Mouse (Mus musculus) kidney, adult 2 months (tissue): ENCODE data around the gene Pacsin2. TPM values are rescaled to one million over a fixed set of nuclear protein-coding genes. Genes with fewer than 3 reads are reported as not detected.

ENCODE experiments used
- DNase-seq: peaks from one replicate; pipeline ENCODE4 v3.0.0; 2021
- H3K27ac ChIP-seq: fragments of 200-500 bp; 2 replicates; pipeline ENCODE4 v1.5.1; 2012; ENCODE audit warnings: low read depth, low read length, control low read depth, inconsistent platforms; ENCODE audit not compliant: insufficient read depth
- H3K27me3 ChIP-seq: fragments of 200-500 bp; replicated peaks from 2 replicates; pipeline ENCODE4 v1.6.1; 2012; ENCODE audit warnings: mild to moderate bottlenecking, moderate library complexity, low read length, inconsistent platforms; ENCODE audit not compliant: control insufficient read depth, insufficient read depth
- H3K36me3 ChIP-seq: fragments of 200-500 bp; 2 replicates; pipeline ENCODE4 v1.6.1; 2012; ENCODE audit warnings: mild to moderate bottlenecking, moderate library complexity, low read length, inconsistent platforms; ENCODE audit not compliant: control insufficient read depth, insufficient read depth
- H3K4me1 ChIP-seq: fragments of 200-500 bp; 2 replicates; pipeline ENCODE4 v1.6.1; 2011; ENCODE audit warnings: low read length; ENCODE audit not compliant: control insufficient read depth, insufficient read depth
- H3K4me3 ChIP-seq: fragments of 200-500 bp; 2 replicates; pipeline ENCODE4 v1.5.1; 2011; ENCODE audit warnings: mild to moderate bottlenecking, low read depth, low read length, control low read depth; ENCODE audit not compliant: insufficient read depth
- CTCF ChIP-seq: fragments of 200-500 bp; conservative IDR thresholded peaks from 2 replicates; pipeline ENCODE4 v1.5.1; 2011; ENCODE audit warnings: low read depth, mild to moderate bottlenecking, control low read depth, low read length, moderate library complexity, mixed read lengths; ENCODE audit not compliant: insufficient read depth, insufficient read length
- POLR2A ChIP-seq: fragments of 200-500 bp; IDR thresholded peaks from one replicate; pipeline ENCODE4 v1.6.1; 2011; ENCODE audit warnings: low read depth, low read length, control low read depth
- WGBS: fragments of 180-500 bp; shearing (Covaris S2); methylation state at CpG from one replicate; pipeline ENCODE4 v1.1.7; 2018; 5-methylcytosine and 5-hydroxymethylcytosine counted together
- polyA plus RNA-seq: library from polyadenylated mRNA; depleted of rRNA; stranded (reverse); fragments of >200 nt; gene quantifications from 2 replicates; pipeline ENCODE4 v1.2.3, GENCODE M21; 2012

Pacsin2 gene
- polyA plus RNA-seq, 1 experiment = 126 TPM

- 69% methylated on average over 3 of the region's 3 CpGs for WGBS
- TF ChIP-seq CTCF = no peak
- no peak for TF ChIP-seq POLR2A
Measured at GRCm38 (mm10) chr15:83478096-83478495, 13.7 kb upstream of the Pacsin2 start.

GRCm38 (mm10) chr15:83476593-83477273 lies 12.3 kb upstream of the Pacsin2 start:
- no peak for DNase-seq
- Histone ChIP-seq H3K27me3 (no peaks in the 10 kb centered on the region), H3K27ac (no peak overlapping the region), H3K36me3 (no peaks in the 10 kb centered on the region), H3K4me1 (peaks cover under 1% of the 10 kb centered on the region; the same call in 1 of the 2 replicates), H3K4me3 (no peak overlapping the region)
- TF ChIP-seq POLR2A (no peak), CTCF (no peak)
- 79% methylated on average over 12 of the region's 12 CpGs for WGBS

More at GRCm38 (mm10) chr15:83478096-83478495, 13.7 kb upstream of the Pacsin2 start:
- DNase-seq = peak; percentile 66
- no peak overlapping the region for H3K27ac ChIP-seq
- H3K4me1 ChIP-seq = no peaks in the 10 kb centered on the region; the same call in 1 of the 2 replicates
- H3K27me3 ChIP-seq = no peaks in the 10 kb centered on the region
- H3K36me3 ChIP-seq = no peaks in the 10 kb centered on the region
- H3K4me3 ChIP-seq = no peak overlapping the region

GRCm38 (mm10) chr15:83474466-83474836 lies 10.0 kb upstream of the Pacsin2 start:
- no peak for DNase-seq
- no peak overlapping the region for H3K27ac ChIP-seq
- 42% methylated on average over 5 of the region's 5 CpGs for WGBS

GRCm38 (mm10) chr15:83473832-83474465 lies 9.5 kb upstream of the Pacsin2 start:
- Histone ChIP-seq H3K4me1 (peaks cover 8% of the 10 kb centered on the region; the same call in 1 of the 2 replicates), H3K36me3 (no peaks in the 10 kb centered on the region), H3K27ac (no peak overlapping the region; the same call in 1 of the 2 replicates), H3K27me3 (no peaks in the 10 kb centered on the region), H3K4me3 (no peak overlapping the region)
- WGBS = 48% methylated on average over 10 of the region's 10 CpGs
- no peak for TF ChIP-seq POLR2A
- no peak for TF ChIP-seq CTCF
- peak; percentile 62 for DNase-seq

More at GRCm38 (mm10) chr15:83474466-83474836, 10.0 kb upstream of the Pacsin2 start:
- TF ChIP-seq CTCF (no peak), POLR2A (no peak)
- Histone ChIP-seq H3K36me3 (no peaks in the 10 kb centered on the region), H3K4me1 (peaks cover 8% of the 10 kb centered on the region; the same call in 1 of the 2 replicates), H3K4me3 (no peak overlapping the region), H3K27me3 (no peaks in the 10 kb centered on the region)

GRCm38 (mm10) chr15:83473251-83473650 lies 8.8 kb upstream of the Pacsin2 start:
- TF ChIP-seq CTCF (no peak), POLR2A (no peak)
- no peak overlapping the region for H3K27ac ChIP-seq
- H3K27me3 ChIP-seq = no peaks in the 10 kb centered on the region
- peaks cover 8% of the 10 kb centered on the region; the same call in 1 of the 2 replicates for H3K4me1 ChIP-seq
- no peaks in the 10 kb centered on the region for H3K36me3 ChIP-seq
- no peak for DNase-seq
- no peak overlapping the region for H3K4me3 ChIP-seq
- 90% methylated on average over 1 of the region's 1 CpGs for WGBS

GRCm38 (mm10) chr15:83471476-83471875 lies 7.1 kb upstream of the Pacsin2 start:
- Histone ChIP-seq H3K4me1 (peaks cover 15% of the 10 kb centered on the region; the same call in 1 of the 2 replicates), H3K27me3 (no peaks in the 10 kb centered on the region), H3K27ac (peak overlapping the region; percentile 3; the same call in 1 of the 2 replicates), H3K36me3 (no peaks in the 10 kb centered on the region), H3K4me3 (no peak overlapping the region)
- TF ChIP-seq POLR2A (no peak), CTCF (no peak)
- WGBS = 19% methylated on average over 6 of the region's 7 CpGs
- peak; percentile 86 for DNase-seq

GRCm38 (mm10) chr15:83470443-83470842 lies 6.0 kb upstream of the Pacsin2 start:
- Histone ChIP-seq H3K27ac (no peak overlapping the region), H3K4me1 (peaks cover 15% of the 10 kb centered on the region; the same call in 1 of the 2 replicates), H3K36me3 (no peaks in the 10 kb centered on the region), H3K4me3 (no peak overlapping the region), H3K27me3 (no peaks in the 10 kb centered on the region)
- no peak for DNase-seq
- WGBS = 92% methylated on average over 8 of the region's 8 CpGs
- TF ChIP-seq POLR2A (no peak), CTCF (no peak)
